Mouse (Mus musculus): ENCODE results near the gene Olfr896-ps1.

Gene Olfr896-ps1

GRCm38 (mm10) chr9:38290807-38291206, at the start of gene Olfr896-ps1:
Olfr896-ps1 (plus strand) TSS chr9:38291107.
- no peak for DNase-seq

GRCm38 (mm10) chr9:38252474-38252873, 38.4 kb upstream of the Olfr896-ps1 start, which contains the start of gene Olfr143:
Olfr143 (plus strand) TSS chr9:38252774.
- DNase-seq = no peak

- no peak for DNase-seq
These were observed 23.4 kb upstream of the Olfr896-ps1 start, which contains the start of gene Olfr895 for GRCm38 (mm10) chr9:38267551-38267950. Olfr895 (plus strand) TSS chr9:38267851.

GRCm38 (mm10) chr9:38328760-38329159, 37.9 kb downstream of the Olfr896-ps1 start, which contains the start of gene Olfr25:
Olfr25 (plus strand) TSS chr9:38329060.
- DNase-seq = no peak
